Mouse (Mus musculus) heart, adult 8-10 months (tissue): ENCODE results near the gene Cnmd. TPM values are rescaled to one million over a fixed set of nuclear protein-coding genes. Genes with fewer than 3 reads are reported as not detected.

ENCODE experiments used
- total RNA-seq, 4 experiments: library from RNA; stranded (reverse); gene quantifications; 2 replicates each; pipeline ENCODE4 v1.2.4; 2022

The Cnmd gene
- total RNA-seq, 4 experiments from 2014 or later: 3.6 to 5.6 (median 4.0) TPM

Other genes with a start within 250 kb of the Cnmd start
- 10 to 100 TPM in 2 of 4 experiments, 1 to 10 TPM in 2; 8.2 to 10.1 (median 9.6) TPM for gene Kbtbd7, start 235.7 kb downstream of the Cnmd start, total RNA-seq
- under 1 TPM in 3 of 4 experiments, not detected in 1; 0.11 to 0.16 (median 0.16) TPM for gene Kbtbd6, start 210.3 kb downstream of the Cnmd start, total RNA-seq
- gene Elf1, start 181.0 kb downstream of the Cnmd start, total RNA-seq: 10 to 100 TPM in 3 of 4 experiments, 1 to 10 TPM in 1; 9.9 to 12.5 (median 12.0) TPM
- 10 to 100 TPM; 20.6 to 24.0 (median 21.6) TPM for gene Wbp4, start 180.7 kb downstream of the Cnmd start, total RNA-seq
- 10 to 100 TPM; 61.8 to 67.5 (median 62.6) TPM for gene Sugt1, start 74.5 kb downstream of the Cnmd start, total RNA-seq
- gene Pcdh8, start 109.1 kb upstream of the Cnmd start, total RNA-seq: under 1 TPM; 0.06 to 0.19 (median 0.13) TPM